Mouse (Mus musculus): ENCODE measurements around the gene Tnfsf9.
A peak's percentile ranks its signal among the peaks of the same experiment; 100 is the strongest.

DNA sequence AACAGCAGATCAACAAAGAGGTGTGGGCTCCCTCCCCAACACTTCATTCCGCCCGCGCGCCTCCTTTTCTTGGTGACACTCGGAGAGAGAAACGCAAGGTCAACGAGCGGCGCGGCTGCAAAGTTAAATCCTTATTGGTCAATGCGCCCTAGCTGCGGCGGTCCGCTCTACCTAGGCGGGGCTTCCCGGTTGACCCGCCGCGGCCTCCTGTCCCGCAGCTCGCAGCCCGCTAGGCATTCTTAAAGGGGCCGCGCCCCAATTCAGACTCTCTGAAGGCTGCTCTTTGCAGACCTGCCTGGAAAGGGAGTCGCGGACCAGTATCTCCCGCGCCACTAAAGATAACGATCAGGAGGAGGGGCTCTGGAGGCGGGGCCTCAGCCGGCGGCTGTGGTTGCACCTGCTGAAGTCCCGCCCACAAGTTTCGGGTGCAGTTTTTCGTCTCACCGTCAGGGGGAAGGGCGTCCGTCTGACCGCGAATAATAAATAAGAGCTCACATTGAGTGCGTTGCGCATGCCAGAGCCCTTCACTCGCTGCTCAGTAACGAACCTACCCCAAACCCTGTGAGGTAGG, 44.8 kb upstream of the Tnfsf9 start:
- TF ChIP-seq CTCF (IDR thresholded peaks at IDR 0.05; ENCODE audit: borderline replicate concordance, insufficient read depth, low read depth, low read length) (peak; percentile 78), POLR2A (IDR thresholded peaks at IDR 0.05; ENCODE audit: borderline replicate concordance, insufficient read depth, low read length) (peak; percentile 53; the same call in 1 of the 2 replicates)

All from cerebellum, adult 2 months (tissue).